Mouse (Mus musculus): ENCODE results near the gene Asnsd1. TPM values are rescaled to one million over a fixed set of nuclear protein-coding genes. Genes with fewer than 3 reads are reported as not detected.

The Asnsd1 gene
- polyA plus RNA-seq, 1 experiment = 45.2 TPM

DNA sequence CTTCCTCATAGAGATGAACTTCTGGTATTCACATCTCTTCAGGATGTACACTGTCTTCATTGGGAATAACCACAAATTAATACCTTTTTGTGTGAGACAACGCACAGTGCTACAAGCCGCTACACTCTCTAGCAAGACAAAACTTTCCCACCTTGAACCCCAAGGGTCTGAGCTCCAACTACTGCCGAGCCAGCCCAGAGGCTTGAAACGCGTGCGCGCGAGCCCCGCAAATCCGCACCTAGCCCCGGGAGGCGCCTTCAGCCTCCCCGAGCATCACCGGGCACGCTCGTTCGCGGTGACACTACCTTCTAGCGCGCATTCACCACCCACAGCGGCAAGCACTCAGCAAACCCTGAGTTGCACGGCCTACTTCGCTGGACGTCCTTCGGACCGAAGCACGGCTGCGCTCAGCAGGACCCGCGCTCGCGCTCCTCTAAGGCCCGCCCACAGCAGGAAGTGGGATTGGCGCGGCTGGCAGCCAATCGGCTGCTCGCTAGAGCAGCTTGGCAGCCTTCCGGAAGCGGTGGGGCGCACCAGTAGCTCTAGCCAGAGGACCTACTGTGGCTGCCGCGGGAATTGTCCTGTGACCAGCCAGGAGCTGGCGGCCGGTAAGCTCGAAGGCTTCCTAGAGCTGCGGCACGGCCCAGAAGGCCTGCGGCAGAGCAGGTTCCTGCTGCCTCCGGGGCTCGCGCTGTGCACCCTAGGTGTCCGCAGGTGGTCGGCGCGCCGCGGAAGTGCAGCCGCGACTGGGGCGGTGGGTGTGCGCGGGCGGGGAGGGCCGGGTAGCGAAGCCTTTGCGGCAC lies 55.8 kb downstream of the Asnsd1 start, which contains the start of the genes Pms1, Ormdl1 and Gm28778:
Gene Pms1 (minus strand): TSS at position 438 of the 803 bp plus-strand sequence.
Gene Ormdl1 (plus strand): TSS at position 515 of the 803 bp plus-strand sequence.
Gene Gm28778 (plus strand): TSS at position 531 of the 803 bp plus-strand sequence.
- peak within 1 kb of the TSS; percentile 85 for H3K4me3 ChIP-seq (replicated peaks; ENCODE audit: control insufficient read depth, low read depth, low read length)
- H3K4me1 ChIP-seq (ENCODE audit: control insufficient read depth, insufficient read depth, low read length) = no peaks in the 10 kb centered on the region; the same call in 1 of the 2 replicates
- no peak for TF ChIP-seq CTCF (IDR thresholded peaks at IDR 0.05; ENCODE audit: control insufficient read depth, insufficient read depth, low read length)
- TF ChIP-seq POLR2A (IDR thresholded peaks at IDR 0.05; ENCODE audit: borderline replicate concordance, control insufficient read depth, low read depth, low read length) = peak; percentile 88
- under 1% methylated on average over 66 of the region's 66 CpGs for WGBS
- peak within 1 kb of the TSS; percentile 94 for H3K27ac ChIP-seq (ENCODE audit: control insufficient read depth, insufficient read depth, low read depth, low read length, poor library complexity)

Other genes starting within 250 kb of the Asnsd1 start
- gene 1700019A02Rik, start 165.1 kb downstream of the Asnsd1 start, polyA plus RNA-seq (2011; ENCODE audit: insufficient read depth, insufficient read length, low replicate concordance, missing spikeins) = not detected in 2 replicates
- 3.2 and 6.5 TPM in 2 replicates for gene Pms1, start 55.7 kb downstream of the Asnsd1 start, polyA plus RNA-seq (2011; ENCODE audit: insufficient read depth, insufficient read length, low replicate concordance, missing spikeins)
- 7.6 and 7.8 TPM in 2 replicates for gene Ormdl1, start 55.7 kb downstream of the Asnsd1 start, polyA plus RNA-seq (2011; ENCODE audit: insufficient read depth, insufficient read length, low replicate concordance, missing spikeins)
- 2.3 TPM in 1 of 2 replicates, not detected in the other for gene Gm28778, start 55.6 kb downstream of the Asnsd1 start, polyA plus RNA-seq (2011; ENCODE audit: insufficient read depth, insufficient read length, low replicate concordance, missing spikeins)
- 9.9 and 10.3 TPM in 2 replicates for gene Osgepl1, start 39.1 kb downstream of the Asnsd1 start, polyA plus RNA-seq (2011; ENCODE audit: insufficient read depth, insufficient read length, low replicate concordance, missing spikeins)
- not detected in 2 replicates for gene Asdurf, start 133 bp downstream of the Asnsd1 start, polyA plus RNA-seq (2011; ENCODE audit: insufficient read depth, insufficient read length, low replicate concordance, missing spikeins)
- not detected in 2 replicates for gene Gm28551, start 85 bp downstream of the Asnsd1 start, polyA plus RNA-seq (2011; ENCODE audit: insufficient read depth, insufficient read length, low replicate concordance, missing spikeins)